Mouse (Mus musculus) testis, adult 2 months (tissue): ENCODE data around the gene Hist1h1d.

Source experiments
- CTCF ChIP-seq: fragments of 200-500 bp; IDR thresholded peaks from 2 replicates; pipeline ENCODE4 v1.5.1; 2012; ENCODE audit warnings: low read depth, mild to moderate bottlenecking, inconsistent platforms, low read length, moderate library complexity; ENCODE audit not compliant: control insufficient read depth, insufficient read depth, insufficient replicate concordance
- POLR2A ChIP-seq: fragments of 200-500 bp; IDR thresholded peaks from 2 replicates; pipeline ENCODE4 v1.6.1; 2012; ENCODE audit warnings: low read depth, mild to moderate bottlenecking, inconsistent platforms, low read length, moderate library complexity; ENCODE audit not compliant: control insufficient read depth

DNA sequence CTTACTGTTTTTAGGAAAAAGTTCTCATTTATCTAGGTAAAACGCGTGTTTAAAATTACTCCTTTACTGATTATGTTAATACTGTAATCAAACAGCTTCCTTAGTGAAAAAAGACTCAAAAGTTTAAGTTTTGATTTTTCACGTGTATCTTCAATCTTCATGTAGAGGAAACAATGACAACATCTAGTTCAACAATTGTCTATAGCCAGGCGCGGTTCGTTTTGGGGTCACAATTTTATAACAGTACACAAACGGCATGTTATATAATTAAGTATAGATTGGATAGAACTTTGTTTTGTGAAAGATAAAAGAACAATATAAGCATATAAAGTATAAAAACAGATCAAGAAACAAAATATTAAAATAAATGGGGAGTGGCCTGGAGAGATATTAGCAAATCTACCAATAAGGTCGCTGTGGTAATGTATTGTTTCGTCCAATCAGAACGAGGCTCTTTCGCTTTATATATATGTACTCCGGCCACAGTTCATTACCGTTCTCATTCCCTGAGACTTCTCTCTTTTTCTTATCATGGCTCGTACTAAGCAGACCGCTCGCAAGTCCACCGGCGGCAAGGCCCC, 22.3 kb downstream of the Hist1h1d start, which contains the start of gene Hist1h3d:
- TF ChIP-seq CTCF (no peak), POLR2A (no peak)
